Mouse (Mus musculus) neural tube, embryonic 15.5 days (tissue): ENCODE data around the gene Fxr2. TPM values are rescaled to one million over a fixed set of nuclear protein-coding genes. Genes with fewer than 3 reads are reported as not detected.

Experiments
- ATAC-seq: fragments of 200-750 bp; cut with Nextera tagmentation; 2 replicates; pipeline ENCODE4 v1.8.0; 2017; ENCODE audit warnings: mild to moderate bottlenecking, moderate TSS enrichment, moderate library complexity; ENCODE audit not compliant: low FRiP score
- H3K27ac ChIP-seq: fragments of 300-500 bp; sonication (generic); replicated peaks from 2 replicates; pipeline ENCODE4 v1.5.1; 2015; ENCODE audit warnings: mild to moderate bottlenecking, inconsistent platforms
- H3K27me3 ChIP-seq: fragments of 300-500 bp; sonication (generic); replicated peaks from 2 replicates; pipeline ENCODE4 v1.6.1; 2015; ENCODE audit warnings: inconsistent platforms
- H3K36me3 ChIP-seq: fragments of 300-500 bp; sonication (generic); 2 replicates; pipeline ENCODE4 v1.6.1; 2015; ENCODE audit warnings: inconsistent platforms
- H3K4me1 ChIP-seq: fragments of 300-500 bp; sonication (generic); 2 replicates; pipeline ENCODE4 v1.6.1; 2015; ENCODE audit warnings: inconsistent platforms
- H3K4me2 ChIP-seq: fragments of 300-500 bp; sonication (generic); 2 replicates; pipeline ENCODE4 v1.6.1; 2015; ENCODE audit warnings: inconsistent platforms, mild to moderate bottlenecking, moderate library complexity
- H3K4me3 ChIP-seq: fragments of 300-500 bp; sonication (generic); replicated peaks from 2 replicates; pipeline ENCODE4 v1.5.1; 2015; ENCODE audit warnings: mild to moderate bottlenecking, inconsistent platforms
- H3K9ac ChIP-seq: fragments of 300-500 bp; sonication (generic); replicated peaks from 2 replicates; pipeline ENCODE4 v1.6.1; 2015; ENCODE audit warnings: mild to moderate bottlenecking, inconsistent platforms
- H3K9me3 ChIP-seq: fragments of 300-500 bp; sonication (generic); replicated peaks from 2 replicates; pipeline ENCODE4 v1.6.1; 2016; ENCODE audit warnings: inconsistent platforms
- WGBS: fragments of 180-500 bp; shearing (Covaris S2); methylation state at CpG from one replicate; pipeline ENCODE4 v1.1.7; 2015; ENCODE audit warnings: mixed read lengths; 5-methylcytosine and 5-hydroxymethylcytosine counted together
- polyA plus RNA-seq: library from polyadenylated mRNA; unstranded; fragments of >200 nt; fragmentation: Nextera tagmentation; extraction: Ambion mirVana; gene quantifications from 2 replicates; pipeline ENCODE4 v1.2.1, GENCODE M21; 2015

Gene Fxr2
- polyA plus RNA-seq, 1 experiment from 2014 or later = 38.7 TPM

DNA sequence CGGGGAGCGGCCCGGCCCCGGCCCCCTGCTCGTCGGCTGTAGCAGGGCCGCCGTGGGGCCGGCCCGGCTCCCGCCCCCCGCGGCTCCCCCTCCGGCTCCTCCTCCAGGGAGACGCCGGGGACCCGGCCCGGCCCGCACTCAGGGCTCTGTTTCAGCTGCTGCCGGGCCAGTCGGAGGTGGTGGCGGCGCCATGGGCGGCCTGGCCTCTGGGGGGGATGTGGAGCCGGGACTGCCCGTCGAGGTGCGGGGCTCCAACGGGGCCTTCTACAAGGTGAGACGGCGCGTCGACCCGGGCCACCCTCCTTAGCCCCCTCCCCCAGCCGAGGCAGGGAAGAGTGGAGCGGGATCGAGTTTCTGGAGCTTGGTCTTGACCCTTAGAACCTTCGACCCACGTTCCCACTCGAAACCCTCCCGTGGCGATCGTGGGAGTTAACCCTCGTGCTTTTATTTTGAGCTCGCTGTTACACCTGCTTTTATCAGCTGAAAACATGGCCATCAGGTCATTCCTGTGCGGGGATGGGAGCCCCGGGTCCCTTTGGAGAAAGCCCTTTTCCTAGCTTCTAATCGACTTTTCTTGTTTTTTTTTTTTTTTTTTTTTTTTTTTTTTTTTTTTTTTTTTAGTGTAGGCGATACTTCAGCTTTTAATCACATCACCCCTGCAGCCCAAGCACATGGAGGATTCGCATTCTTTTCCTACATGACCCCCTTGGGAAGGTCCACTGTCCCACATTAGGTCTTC is 507 bp downstream of the Fxr2 start:
- no peaks in the 10 kb centered on the region for H3K27me3 ChIP-seq
- H3K4me3 ChIP-seq = peak overlapping the region; percentile 88
- no peaks in the 10 kb centered on the region for H3K9me3 ChIP-seq
- ATAC-seq = peak; percentile 45
- under 1% methylated on average over 30 of the region's 50 CpGs for WGBS
- H3K4me2 ChIP-seq = peak overlapping the region; percentile 76
- H3K36me3 ChIP-seq = no peaks in the 10 kb centered on the region
- H3K4me1 ChIP-seq = peaks cover 34% of the 10 kb centered on the region
- peak overlapping the region; percentile 97 for H3K9ac ChIP-seq
- peak overlapping the region; percentile 96 for H3K27ac ChIP-seq

DNA sequence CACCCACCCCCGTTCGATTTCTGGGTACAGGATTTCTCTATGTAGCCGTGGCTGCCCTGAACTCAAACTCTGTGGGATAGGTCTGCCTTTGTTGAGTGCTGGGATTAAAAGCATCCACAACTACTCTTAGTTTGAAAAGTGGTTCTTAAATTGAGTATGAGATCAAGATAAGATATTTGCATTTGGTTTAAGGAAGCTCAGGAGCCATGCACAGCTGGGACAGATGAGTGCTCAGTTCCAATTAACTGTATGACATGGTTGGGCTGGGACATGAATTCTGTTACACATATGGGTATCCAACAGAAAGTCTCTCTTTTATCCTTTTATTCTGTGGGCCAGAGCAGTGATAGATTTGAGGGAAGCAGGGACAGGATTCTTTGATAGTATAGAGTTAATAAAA is 2.7 kb downstream of the Fxr2 start:
- H3K4me3 ChIP-seq = no peak overlapping the region
- no peak overlapping the region for H3K9ac ChIP-seq
- no peaks in the 10 kb centered on the region for H3K27me3 ChIP-seq
- no peaks in the 10 kb centered on the region for H3K9me3 ChIP-seq
- H3K27ac ChIP-seq = no peak overlapping the region
- peaks cover 32% of the 10 kb centered on the region for H3K4me1 ChIP-seq
- WGBS = 93% methylated on average over 3 of the region's 3 CpGs
- H3K36me3 ChIP-seq = peaks cover 11% of the 10 kb centered on the region
- H3K4me2 ChIP-seq = peak overlapping the region; percentile 76
- ATAC-seq = no peak

DNA sequence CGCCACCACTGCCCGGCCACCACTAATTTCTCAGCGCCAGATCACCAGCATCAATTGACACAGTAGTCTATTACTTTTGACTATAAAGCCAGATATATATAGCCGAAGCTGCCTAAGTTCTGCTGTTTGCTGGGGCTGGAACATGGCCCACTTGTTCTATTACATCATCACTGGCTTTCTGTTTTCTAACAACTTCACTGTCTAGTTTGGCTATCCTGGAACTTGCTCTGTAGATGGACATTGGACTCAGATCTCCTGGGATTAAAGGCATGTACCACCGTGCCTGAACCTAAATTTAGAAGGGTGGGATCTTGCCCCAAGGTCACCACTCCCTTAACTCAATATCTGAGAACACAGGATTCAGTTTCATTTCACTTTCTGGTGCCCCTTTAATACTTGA is 13.1 kb downstream of the Fxr2 start:
- Histone ChIP-seq H3K4me3 (no peak overlapping the region), H3K9ac (no peak overlapping the region), H3K27ac (no peak overlapping the region), H3K27me3 (no peaks in the 10 kb centered on the region), H3K4me1 (no peaks in the 10 kb centered on the region), H3K36me3 (peaks cover 95% of the 10 kb centered on the region), H3K9me3 (no peaks in the 10 kb centered on the region), H3K4me2 (no peak overlapping the region)
- WGBS = 94% methylated on average over 5 of the region's 5 CpGs
- ATAC-seq = no peak

DNA sequence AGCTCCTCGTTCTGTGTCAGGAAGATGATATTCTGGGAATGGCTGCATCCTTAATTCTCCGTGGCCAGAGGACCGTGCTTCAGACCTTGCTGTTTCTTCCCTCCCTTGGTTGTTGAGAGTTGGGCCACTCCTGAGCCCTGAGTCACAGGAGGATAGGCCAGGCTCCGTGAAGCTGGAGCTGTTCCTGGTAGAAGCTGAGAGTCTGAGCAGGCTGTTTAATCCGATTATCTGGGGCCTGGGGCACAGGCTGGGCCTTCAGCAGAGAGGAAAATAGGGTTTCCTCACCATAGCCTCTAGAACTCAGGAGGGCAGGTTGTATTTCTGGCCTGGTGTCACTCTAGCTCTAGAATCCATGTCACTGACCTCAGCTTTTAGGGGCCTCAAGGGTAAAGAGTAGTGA is 20.6 kb downstream of the Fxr2 start:
- ATAC-seq = no peak
- Histone ChIP-seq H3K9me3 (no peaks in the 10 kb centered on the region), H3K27ac (no peak overlapping the region), H3K4me2 (no peak overlapping the region), H3K9ac (no peak overlapping the region), H3K27me3 (no peaks in the 10 kb centered on the region), H3K4me3 (no peak overlapping the region), H3K4me1 (peaks cover 18% of the 10 kb centered on the region), H3K36me3 (peaks cover 81% of the 10 kb centered on the region)
- 70% methylated on average over 5 of the region's 5 CpGs for WGBS

DNA sequence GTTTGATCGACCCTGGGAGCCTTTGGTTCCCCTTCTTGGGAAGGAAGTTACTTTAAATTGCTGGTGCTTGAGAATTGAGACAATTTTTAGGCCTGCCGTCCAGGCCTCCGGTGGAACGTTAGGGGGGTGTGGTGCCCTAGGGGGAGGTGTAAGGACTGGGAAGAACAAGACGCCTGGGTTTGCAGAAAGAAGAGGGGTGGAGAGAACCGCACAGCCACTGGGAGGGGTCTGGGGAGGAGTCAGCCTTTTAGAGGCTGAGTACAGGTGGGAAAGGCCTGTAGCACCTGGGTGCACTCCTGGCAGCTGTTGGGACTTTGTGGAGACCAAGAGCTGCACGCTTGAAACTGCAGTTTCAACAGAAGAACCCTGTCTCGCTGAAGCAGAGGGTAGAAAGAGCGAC is 22.0 kb downstream of the Fxr2 start:
- Histone ChIP-seq H3K27me3 (no peaks in the 10 kb centered on the region), H3K4me3 (no peak overlapping the region), H3K4me2 (no peak overlapping the region), H3K36me3 (peaks cover 80% of the 10 kb centered on the region), H3K27ac (0 out of 2 replicates have a peak overlapping the region, but pooled peaks have one; percentile 4), H3K9ac (no peak overlapping the region), H3K9me3 (no peaks in the 10 kb centered on the region), H3K4me1 (peaks cover 18% of the 10 kb centered on the region)
- ATAC-seq = no peak
- 51% methylated on average over 9 of the region's 9 CpGs for WGBS

DNA sequence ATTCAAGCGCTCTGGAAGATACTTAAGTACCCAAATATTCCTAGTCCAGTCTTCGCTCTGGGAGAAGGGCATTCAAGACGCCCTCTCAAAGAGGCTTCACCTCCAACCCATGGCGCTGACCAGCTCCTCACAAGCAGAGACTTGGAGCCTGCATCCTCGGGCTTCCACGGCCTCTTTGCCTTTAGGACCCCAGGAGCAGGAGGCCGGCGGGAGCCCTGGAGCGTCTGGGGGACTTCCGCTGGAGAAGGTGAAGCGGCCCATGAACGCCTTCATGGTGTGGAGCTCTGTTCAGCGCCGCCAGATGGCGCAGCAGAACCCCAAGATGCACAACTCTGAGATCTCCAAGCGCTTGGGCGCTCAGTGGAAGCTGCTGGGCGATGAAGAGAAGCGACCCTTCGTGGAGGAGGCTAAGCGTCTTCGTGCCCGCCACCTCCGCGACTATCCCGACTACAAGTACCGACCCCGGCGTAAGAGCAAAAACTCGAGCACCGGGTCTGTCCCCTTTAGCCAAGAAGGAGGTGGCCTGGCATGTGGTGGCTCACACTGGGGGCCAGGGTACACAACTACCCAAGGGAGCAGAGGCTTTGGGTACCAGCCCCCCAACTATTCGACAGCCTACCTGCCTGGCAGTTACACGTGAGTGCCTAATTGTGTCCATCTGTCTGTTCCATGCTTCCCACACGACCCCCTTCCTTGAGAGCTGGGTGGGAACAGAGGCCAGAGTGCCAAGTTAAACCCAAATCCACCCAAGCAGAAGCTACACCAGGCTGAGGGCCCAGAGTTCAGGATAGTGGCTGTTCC is 22.7 kb downstream of the Fxr2 start, which contains the start of gene Sox15:
TSS of gene Sox15 (plus strand) at position 51 of the 801 bp plus-strand sequence.
- peaks cover 21% of the 10 kb centered on the region for H3K4me1 ChIP-seq
- peak within 1 kb of the TSS; percentile 48; the same call in 1 of the 2 replicates for H3K27ac ChIP-seq
- no peaks in the 10 kb centered on the region for H3K9me3 ChIP-seq
- H3K4me2 ChIP-seq = peak within 1 kb of the TSS; percentile 15; the same call in 1 of the 2 replicates
- WGBS = 22% methylated on average over 34 of the region's 34 CpGs
- H3K9ac ChIP-seq = no peak within 1 kb of the TSS; the same call in 1 of the 2 replicates
- 0 out of 2 replicates have a peak within 1 kb of the TSS, but pooled peaks have one; percentile 2 for H3K4me3 ChIP-seq
- ATAC-seq = peak; percentile 63
- peaks cover 73% of the 10 kb centered on the region for H3K36me3 ChIP-seq
- H3K27me3 ChIP-seq = no peaks in the 10 kb centered on the region

DNA sequence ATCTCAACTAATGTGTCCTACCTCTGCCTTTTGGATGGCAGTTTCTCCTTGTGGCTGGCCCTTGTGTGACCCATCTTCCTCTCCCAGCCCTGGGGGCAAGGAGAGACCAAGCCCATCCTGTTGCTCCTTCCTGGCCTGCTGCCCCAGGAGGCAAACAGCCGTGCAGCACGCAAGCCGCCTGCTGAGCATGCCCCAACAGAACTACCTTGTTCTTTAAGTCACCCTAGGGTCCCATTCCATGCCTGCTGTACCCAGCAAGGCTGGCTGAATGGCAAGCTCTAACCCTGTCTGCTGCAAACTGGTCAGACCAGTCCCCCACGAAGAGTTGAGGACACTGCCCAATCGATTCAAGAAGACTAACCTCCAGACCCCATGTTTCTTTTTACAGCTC is 23.3 kb downstream of the Fxr2 start:
- Histone ChIP-seq H3K27ac (no peak overlapping the region), H3K4me2 (0 out of 2 replicates have a peak overlapping the region, but pooled peaks have one; percentile 15), H3K9me3 (no peaks in the 10 kb centered on the region), H3K27me3 (no peaks in the 10 kb centered on the region), H3K4me1 (peaks cover 26% of the 10 kb centered on the region), H3K9ac (no peak overlapping the region), H3K4me3 (no peak overlapping the region), H3K36me3 (peaks cover 67% of the 10 kb centered on the region)
- no peak for ATAC-seq
- 71% methylated on average over 5 of the region's 5 CpGs for WGBS

DNA sequence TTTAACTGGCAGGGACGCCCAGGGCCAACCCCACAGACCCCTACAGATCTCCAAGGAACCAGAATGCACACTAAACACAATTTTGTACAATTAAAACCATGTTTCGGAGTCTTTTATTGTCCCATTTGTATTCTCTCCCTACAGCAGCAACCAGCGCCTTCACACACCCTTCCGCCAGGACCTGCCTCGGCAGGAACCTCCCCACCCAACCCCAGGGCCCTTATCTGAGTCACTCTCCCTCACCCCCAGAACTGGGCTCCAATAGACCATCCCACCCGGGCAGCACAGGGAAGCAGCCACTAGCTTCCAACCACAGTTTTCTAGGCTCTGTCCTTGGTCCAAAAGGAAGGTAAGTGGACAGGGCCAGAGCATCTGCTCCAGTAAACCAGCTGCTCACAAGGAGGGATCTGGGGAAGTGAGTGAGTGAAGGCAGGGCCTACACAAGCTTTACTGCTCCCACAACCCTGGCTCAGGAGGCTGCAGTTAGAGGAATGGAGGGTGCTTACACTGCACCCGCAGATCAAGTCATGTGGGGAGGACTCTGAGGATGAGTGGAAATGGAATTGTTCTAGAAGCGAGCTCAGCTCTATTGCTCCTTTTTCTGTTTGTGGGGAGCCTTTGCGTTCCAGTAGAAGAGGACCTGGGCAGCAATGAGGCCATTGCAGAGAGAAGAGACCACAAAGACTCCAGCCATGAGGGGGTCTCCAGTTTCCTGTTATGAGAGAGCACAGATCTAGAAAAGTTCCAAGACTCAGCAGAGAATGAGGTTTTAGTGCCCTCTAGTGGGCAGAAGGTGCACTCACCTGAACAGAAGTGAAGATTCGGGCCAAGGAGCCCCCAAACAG is 24.0 kb downstream of the Fxr2 start:
- no peak overlapping the region for H3K4me2 ChIP-seq
- ATAC-seq = no peak
- peaks cover 34% of the 10 kb centered on the region for H3K4me1 ChIP-seq
- no peak overlapping the region for H3K4me3 ChIP-seq
- no peaks in the 10 kb centered on the region for H3K27me3 ChIP-seq
- WGBS = 81% methylated on average over 10 of the region's 10 CpGs
- H3K9ac ChIP-seq = no peak overlapping the region
- no peaks in the 10 kb centered on the region for H3K9me3 ChIP-seq
- peaks cover 59% of the 10 kb centered on the region for H3K36me3 ChIP-seq
- no peak overlapping the region for H3K27ac ChIP-seq

DNA sequence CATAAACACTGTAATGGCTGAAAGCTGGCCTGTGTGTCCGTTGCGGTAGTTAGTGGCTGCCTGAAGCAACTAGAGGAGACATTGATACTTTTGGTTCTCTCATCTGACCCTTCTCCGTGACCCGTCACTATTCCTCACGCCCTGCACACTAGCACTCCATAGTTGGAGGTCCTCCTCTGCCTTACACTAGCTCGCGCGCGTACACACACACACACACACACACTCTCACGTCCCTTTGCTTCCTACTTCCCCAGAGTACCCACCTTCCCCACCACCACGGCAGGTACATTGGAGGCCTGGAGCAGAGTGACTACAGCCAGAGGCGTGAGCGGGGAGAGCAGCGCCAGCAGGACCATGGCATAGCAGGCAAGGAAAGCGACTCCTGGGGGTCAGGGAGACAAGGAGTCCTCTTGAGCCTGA is 24.7 kb downstream of the Fxr2 start:
- ATAC-seq = no peak
- 87% methylated on average over 15 of the region's 15 CpGs for WGBS
- H3K27me3 ChIP-seq = no peaks in the 10 kb centered on the region
- H3K27ac ChIP-seq = no peak overlapping the region
- no peak overlapping the region for H3K9ac ChIP-seq
- peaks cover 35% of the 10 kb centered on the region for H3K4me1 ChIP-seq
- H3K4me3 ChIP-seq = no peak overlapping the region
- no peaks in the 10 kb centered on the region for H3K9me3 ChIP-seq
- H3K36me3 ChIP-seq = peaks cover 52% of the 10 kb centered on the region
- H3K4me2 ChIP-seq = no peak overlapping the region

DNA sequence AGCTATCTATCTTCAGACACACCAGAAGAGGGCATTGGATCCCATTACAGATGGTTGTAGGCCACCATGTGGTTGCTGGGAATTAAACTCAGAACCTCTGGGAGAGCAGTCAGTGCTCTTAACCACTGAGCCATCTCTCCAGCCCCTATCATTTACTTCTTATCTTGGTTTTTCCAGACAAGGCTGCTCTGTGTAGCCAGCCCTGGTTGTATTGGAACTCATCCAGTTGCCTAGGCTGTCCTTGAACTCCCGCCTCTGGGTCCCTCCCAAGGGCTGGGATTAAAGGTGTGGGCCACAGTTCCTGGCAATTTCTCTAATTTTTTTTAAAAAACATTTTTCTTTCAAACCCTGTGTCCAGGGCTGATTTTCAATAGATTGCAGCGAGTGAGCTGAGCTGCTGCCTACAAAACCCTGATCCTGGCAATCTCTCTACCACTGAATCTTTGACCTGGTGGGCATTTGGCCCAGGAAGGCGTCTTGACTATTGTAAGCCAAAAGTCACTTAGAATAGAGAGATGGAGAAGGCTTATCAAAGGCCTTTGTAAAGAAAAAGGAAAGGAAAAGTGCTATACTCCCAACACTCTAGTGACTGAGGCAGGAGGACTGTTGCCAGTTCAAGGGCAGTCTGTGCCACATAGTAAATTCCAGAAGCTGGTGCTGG is 28.6 kb downstream of the Fxr2 start:
- Histone ChIP-seq H3K4me2 (peak overlapping the region; percentile 65), H3K9ac (peak overlapping the region; percentile 61), H3K9me3 (no peaks in the 10 kb centered on the region), H3K36me3 (peaks cover 59% of the 10 kb centered on the region), H3K4me3 (peak overlapping the region; percentile 66), H3K27me3 (no peaks in the 10 kb centered on the region), H3K27ac (peak overlapping the region; percentile 97; the same call in 1 of the 2 replicates), H3K4me1 (peaks cover 35% of the 10 kb centered on the region)
- no peak for ATAC-seq
- WGBS = 76% methylated on average over 3 of the region's 3 CpGs
